Mouse (Mus musculus) megakaryocyte progenitor cell, adult 5-6 weeks (primary cell): ENCODE results near the gene B3gat2. TPM values are rescaled to one million over a fixed set of nuclear protein-coding genes. Genes with fewer than 3 reads are reported as not detected.

Source experiments
- ATAC-seq: replicated peaks from 2 replicates; pipeline ENCODE4 v1.8.0; 2016; ENCODE audit warnings: mild to moderate bottlenecking, moderate TSS enrichment, inconsistent platforms; ENCODE audit not compliant: poor library complexity
- total RNA-seq, 2 experiments: library from RNA; stranded (forward) in 1 of 2; stranded (reverse) in 1 of 2; fragments of 157-497, 149-512 nt in 1 of 2; fragments of 200-1000 nt in 1 of 2; gene quantifications; 2 replicates each; pipeline versions ENCODE4 v1.2.3 to v1.2.4; 2015 to 2017

B3gat2 gene
- total RNA-seq, 2 experiments from 2014 or later = 0.04 TPM; not detected in 1

DNA sequence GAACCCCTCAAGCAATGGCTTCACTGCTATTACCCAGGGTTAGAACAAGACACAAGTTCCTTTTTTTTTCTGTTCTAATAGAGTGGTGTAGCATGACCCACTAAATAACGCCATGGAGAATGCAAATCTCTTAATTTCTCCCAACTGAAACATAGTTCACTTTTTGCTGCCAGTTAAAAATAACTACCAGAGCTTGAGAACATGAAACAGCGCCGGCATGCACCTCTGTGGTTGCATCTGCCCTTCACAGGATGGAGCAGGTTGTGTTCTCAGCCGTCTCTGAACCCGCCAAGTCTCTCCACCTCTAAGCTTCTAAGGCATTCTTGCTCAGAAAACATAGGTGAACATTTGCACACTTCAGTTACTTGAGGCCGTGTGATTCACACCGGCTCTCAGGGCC, 72.7 kb downstream of the B3gat2 start:
- no peak for ATAC-seq

DNA sequence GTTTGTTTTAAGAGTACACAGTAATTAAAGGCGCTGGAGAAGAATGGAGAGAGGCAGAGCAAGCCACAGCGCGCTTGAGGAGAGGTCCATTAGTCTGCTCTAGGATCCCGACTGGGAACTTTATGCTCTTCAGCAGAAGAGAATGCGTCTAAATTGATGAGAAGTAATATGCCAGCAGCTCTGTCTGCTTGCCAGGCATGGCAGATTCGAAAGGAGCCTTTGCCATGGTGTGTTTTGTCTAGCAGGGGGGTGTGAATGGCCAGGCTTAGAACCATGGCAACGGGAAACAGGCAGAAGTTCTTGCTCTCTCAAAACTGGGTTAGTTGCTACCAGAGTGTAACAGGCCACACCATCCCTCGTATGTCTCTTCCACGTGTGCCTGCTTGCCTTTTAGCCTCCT, 73.3 kb downstream of the B3gat2 start:
- ATAC-seq = no peak

DNA sequence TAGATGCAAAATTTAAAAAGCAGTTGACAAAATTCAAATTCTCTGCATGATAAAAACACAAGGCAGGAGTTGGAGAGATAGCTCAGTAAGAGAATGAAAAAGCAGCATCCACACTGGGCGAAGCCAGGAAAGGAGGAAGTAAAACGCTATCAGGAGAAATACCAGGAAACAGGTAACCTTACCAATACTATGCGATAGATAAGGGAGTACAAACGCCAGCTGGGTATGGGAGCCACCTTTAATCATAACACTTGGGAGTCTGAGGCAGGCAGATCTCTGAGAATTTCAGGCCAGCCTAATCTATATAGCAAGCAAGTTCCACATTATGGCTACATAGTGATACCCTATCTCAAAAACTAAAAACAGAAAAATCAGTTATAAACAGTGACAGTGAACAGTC, 75.1 kb downstream of the B3gat2 start:
- ATAC-seq = peak; percentile 45; the same call in 1 of the 2 replicates

DNA sequence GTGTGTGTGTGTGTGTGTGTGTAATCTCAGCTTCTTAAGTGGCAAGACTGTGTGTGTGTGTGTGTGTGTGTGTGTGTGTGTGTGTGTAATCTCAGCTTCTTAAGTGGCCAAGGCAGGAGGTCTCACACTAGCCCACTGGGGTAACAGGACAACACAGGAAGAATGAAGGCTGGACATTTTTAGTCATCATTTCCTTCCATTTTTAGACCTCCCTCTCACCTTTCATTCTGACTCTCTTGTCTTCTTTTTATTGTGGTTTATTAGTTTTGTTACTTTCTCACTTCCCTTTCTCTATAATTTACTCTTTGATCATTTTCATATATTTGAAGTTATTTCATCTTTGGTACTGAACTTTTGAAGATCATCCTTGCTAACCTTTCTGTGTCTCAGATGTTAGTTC, 79.4 kb downstream of the B3gat2 start:
- ATAC-seq = no peak

DNA sequence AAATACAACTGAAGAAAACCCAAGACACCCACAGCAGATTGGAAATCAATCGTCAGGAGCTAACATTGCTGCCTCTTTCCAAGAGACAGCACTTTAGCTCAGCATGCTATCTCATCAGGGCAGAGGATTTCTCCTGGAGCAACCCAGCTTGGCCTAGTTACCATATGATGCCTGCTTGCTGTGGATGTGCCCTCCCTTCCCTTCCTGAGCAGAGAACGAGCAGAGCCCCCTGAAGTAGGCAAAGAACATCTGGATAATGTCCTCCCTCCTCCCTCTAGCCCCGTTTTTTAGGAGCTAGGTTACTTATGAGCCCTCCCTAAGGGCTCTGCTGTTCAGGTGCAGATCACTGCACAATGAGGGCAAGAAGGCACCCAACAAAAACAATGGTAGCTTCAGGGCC, 81.1 kb downstream of the B3gat2 start:
- no peak for ATAC-seq

DNA sequence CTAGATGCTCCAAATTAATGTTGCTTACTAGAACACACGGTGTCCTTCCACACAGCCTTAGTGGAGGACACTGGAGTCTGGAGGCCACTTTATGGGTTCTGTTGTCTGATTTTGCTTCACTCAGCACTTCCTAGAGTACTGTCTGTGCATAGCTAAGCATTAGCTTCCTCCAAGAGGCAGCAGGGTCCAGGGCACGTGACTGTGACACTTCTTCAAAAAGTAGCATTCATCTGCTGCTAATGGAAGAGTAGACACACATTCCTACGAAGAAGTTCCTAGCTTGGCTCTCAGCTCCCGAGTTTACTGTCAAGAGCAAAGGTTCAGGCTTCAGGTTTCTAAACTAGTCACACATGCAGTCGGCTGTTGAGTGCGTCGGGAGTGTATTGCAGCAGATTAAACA, 82.2 kb downstream of the B3gat2 start:
- ATAC-seq = no peak

DNA sequence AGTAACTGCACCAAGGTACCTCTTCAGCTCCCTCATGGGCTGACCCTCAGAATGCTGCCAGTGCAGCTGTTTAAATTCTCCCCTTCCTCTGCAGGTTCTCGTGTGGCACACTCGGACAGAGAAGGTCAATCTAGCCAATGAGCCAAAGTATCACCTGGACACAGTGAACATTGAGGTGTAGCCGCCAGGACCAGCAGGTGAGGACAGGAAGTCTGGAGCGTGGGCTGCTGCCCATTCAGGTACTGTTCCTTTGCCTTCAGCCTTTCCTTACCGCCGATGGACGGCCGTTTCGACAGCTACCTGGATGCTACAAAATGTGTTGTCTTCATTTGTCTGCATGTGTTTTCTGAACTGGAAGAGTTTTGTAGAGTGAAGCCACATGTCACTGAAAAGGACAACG, 83.5 kb downstream of the B3gat2 start:
- ATAC-seq = no peak

DNA sequence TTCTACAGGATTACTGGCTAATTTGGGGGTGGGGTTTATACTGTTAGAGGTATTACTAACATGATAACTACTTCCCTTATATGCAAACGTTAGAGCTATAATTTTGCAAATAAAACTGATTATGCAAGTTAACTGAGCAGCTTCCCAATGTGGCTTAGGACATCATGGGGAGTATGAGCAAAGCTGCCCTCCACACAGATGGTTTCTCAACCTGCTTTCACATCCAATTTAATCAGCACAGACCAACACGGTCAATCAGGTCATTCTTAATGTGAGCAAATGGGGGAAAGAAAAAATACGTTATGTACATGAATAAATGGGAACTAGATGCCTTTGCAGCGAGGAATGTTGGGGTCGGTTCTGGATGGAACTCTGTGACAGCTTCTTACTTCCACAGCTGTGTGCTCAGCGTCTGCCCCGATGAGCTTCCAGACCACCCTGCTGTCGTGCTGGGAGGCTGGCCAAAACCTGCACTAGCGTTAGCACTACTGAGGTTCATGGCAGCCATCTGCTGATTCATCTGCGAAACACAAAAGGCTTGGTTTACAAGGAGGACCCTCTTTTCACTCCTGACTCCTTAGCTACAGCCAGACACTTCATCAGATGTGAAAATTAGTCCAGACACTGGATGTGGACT, 84.6 kb downstream of the B3gat2 start:
- ATAC-seq = no peak

DNA sequence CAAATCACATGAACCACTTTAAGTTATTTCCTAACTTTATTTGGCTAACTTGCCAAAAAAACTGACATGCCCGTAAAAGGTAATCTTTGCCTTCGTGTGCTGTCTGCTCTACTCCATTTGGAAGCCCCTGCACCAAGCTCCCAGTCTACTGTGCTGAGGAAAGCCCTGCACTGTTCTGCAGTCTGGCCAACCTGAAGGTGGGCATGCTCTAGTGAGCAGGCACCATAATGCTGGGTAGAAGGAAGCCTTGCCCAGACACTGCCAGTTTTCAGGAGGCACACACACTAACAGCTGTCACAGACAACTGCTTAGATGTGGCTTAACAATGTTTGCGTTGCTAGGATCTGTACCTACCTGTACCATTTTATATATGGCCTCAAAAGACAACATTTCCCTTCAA, 94.1 kb downstream of the B3gat2 start:
- ATAC-seq = no peak

DNA sequence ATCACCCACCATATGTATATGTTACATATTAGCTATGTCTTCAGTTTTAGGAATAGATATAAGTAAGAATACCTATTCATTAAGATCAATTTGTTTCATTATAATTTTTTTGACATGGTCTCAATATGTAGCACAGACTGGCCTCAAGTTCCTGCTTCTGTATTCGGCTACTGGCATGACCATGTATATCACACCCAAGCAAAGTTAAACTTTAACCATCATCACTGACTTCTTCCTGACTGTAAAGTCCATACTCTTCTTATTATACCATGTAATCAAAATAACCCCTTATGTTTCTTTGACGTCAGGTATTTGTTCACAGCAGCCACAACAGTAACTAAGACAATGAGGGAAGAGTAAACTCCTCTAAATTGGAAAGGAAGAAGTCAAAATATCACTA, 99.4 kb downstream of the B3gat2 start:
- no peak for ATAC-seq

DNA sequence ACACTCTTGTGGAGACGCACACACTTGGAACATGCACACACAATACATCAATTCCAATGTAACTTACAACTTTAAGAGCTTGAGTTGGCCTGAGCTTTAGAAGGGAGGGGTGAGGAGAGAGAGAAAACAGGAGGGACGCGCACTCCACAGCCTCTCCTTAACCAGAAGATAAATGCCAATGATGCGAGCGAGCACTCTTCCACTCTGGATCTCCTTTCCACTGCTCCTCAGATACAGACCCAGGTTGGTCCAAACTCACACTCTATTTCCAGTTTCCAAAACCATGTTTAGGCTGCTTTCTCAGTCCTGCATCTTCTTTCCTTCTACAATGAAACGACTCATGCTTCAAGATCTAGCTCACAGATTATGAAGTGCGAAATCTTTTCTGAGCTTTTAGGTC, 104.0 kb downstream of the B3gat2 start:
- no peak for ATAC-seq

DNA sequence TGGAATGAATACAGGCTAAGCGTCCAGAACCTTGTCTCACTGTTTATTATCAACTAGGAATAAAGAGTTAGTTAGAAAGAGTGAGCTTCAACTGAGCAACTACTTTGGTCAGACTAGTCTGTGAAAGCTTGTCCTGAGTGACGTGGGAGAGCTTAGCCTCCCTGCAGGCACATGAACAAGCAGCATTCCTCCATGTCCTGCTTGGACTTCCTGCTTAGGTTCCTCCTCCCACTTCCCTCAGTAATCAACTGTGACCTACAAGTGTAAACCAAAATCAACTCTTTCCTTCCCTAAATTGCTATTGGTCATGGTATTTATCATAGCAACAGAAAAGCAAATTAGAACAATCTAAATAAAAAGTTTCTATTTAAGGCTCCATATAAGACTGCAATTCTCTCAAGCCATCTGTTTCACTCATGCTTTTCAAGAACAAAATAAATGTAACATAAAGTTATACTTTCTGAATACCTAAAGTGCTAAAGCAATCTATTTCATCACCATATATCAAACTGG, 105.9 kb downstream of the B3gat2 start:
- ATAC-seq = peak; percentile 63

DNA sequence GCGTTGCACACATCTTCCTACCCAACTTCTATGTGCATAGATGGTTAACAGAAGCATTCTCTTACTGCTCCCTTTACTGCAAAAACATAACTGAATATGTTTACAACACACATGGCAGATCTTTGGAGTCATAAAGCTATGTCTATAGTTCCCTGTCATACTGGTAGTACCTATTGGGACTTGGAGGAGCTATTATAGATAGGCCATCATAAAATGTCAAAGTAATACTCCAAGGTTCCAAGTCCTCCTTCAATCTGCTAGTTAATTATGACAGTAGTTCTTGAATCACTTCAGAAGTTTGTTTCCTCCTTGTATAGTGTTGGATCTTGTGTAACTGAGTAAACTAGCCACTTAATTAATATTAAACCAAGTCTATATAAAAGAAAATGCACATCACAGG, 110.6 kb downstream of the B3gat2 start:
- ATAC-seq = no peak

DNA sequence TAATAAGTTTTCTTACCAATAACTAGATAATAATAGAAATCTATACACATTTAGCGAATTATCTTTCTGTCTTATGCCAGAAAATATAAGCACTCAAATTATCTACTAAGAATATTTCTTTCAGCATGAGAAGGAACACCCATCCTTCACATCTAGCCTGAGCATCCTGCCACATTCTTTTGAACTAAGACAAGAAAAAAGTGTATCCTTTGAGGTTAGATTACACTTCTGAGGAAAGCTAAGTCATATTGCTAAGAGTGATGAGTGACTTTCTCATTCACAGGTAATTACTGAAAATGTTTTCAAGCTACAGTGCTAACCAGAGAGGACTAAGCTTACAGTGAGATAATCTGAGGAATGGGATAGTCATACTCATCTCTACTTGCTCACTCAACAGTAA, 121.1 kb downstream of the B3gat2 start:
- ATAC-seq = no peak

DNA sequence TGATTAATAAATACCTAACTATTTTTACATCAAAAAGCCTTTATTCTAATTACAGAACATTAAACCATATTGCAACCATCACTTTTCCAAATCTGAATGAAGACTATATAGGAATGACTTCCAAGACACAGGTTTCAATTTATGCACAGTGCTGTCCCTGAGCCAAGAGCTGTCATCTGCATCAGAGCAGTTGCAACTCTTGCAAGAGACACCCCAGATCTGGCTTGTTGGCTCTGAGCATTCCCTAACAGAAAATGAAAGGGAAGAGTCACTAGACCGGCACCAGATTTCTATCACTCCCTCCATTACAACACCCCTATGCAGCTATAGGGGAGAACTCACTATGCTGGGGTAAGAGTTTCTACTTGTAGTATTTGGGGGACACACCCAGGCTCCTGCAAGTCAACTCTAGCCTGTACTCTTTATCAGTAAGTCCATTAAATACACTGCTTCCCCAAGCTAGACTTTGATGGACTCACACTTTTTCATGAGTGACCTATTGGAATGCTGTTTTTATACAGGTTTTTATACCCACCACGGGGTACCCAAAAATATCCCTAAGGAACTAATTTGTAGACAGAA, 122.6 kb downstream of the B3gat2 start:
- ATAC-seq = no peak

DNA sequence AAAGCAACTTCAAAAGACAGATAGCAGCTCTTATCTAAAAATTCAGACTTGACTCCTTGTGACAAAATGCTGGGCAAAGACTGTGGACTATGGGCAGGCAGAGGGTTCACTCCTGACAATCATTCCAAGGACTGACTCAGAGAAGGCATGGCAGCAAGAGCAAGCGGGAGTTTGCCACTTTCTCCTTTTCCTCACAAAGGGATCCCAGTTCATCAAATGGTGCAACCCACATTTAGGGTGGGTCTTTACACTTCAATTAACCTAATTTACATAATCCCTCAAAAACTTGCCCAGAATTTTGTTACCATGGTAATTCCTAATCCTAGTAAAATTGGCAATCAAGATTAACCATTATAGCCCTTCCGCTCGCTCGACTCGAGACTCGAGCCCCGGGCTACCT, 123.4 kb downstream of the B3gat2 start:
- ATAC-seq = peak; percentile 23; the same call in 1 of the 2 replicates

DNA sequence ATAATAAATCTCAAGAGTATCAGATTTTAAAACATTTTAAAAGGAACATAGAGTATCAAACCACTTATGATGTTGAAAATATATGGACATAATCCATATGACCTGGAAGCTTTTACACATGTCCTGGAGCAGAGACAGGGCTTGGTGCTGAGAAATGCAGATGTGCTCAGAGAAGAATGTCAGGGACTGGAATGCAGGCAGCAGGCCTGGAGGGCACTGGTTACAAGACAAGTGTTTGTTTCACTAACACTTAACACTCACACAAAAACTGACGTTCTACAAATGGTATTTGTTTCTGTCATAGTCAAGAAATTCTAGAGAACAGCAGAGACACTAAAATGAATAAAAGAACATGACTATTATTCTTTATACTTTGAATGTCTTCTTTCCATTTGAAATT, 130.5 kb downstream of the B3gat2 start:
- ATAC-seq = no peak

Other genes starting within 250 kb of the B3gat2 start
- 63.0 and 69.0 TPM in 2 replicates for gene Smap1, start 160.6 kb downstream of the B3gat2 start, total RNA-seq (2015)
- 36.3 and 36.9 TPM in 2 replicates for gene Smap1, start 160.6 kb downstream of the B3gat2 start, total RNA-seq (2017)
- 36.8 and 48.1 TPM in 2 replicates for gene Sdhaf4, start 243.9 kb downstream of the B3gat2 start, total RNA-seq (2015)
- gene Sdhaf4, start 243.9 kb downstream of the B3gat2 start, total RNA-seq (2017) = 13.4 and 17.9 TPM in 2 replicates